Mouse (Mus musculus): ENCODE measurements around the gene Rsrp1.

GRCm38 (mm10) chr4:134915223-134916050 lies 8.0 kb upstream of the Rsrp1 start:
- TF ChIP-seq CTCF (IDR thresholded peaks at IDR 0.05; ENCODE audit: control insufficient read depth, insufficient read depth, insufficient replicate concordance, low read depth, low read length) (no peak), POLR2A (IDR thresholded peaks at IDR 0.05; ENCODE audit: control insufficient read depth, low read depth, low read length) (no peak)
